Mouse (Mus musculus): ENCODE results near the gene Pdp2.

Pdp2 gene

GRCm38 (mm10) chr8:104597656-104598055 is 6.4 kb downstream of the Pdp2 start:
- no peak for DNase-seq (ENCODE audit: low spot score in 2 of 2)

DNA sequence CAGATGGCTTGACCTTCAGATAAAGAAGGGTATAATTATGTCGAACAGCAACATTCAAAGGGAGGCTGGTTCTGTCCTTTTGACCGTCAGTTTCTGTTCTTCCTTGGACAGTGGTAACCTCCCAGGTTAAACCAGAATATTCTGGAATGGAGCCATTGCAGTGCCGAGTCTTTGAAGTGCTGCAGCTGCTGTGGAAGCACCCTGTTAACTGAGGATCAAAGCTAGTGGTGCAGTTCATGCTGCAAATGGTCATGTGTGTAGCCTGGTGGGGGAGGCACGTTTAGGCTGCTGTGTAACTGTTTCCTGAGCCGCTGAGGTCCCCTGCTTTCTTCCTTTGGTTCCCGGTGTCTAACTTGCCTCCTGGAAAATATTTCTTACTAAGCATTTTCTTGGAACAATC is 7.2 kb downstream of the Pdp2 start:
- no peak for DNase-seq (ENCODE audit: low spot score in 2 of 2)

DNA sequence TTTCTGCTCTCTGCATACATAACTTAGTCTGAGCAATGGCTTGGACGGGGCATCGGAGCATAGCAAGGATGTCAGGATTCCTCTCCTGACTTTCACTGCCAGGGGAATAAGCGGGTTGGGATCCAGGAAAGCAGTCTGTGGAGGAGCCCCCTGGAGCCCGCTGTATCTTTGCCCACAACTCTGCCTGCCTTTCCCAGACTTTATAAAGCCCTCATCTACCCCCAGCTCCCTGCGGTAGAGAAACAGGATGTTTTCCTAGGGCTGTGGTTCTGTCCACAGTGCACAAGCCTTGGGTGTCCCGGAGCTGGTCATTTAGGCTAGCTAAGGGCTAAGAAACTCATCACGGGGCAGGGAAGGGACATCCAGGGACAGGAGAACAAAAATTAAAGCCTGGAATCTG is 10.1 kb downstream of the Pdp2 start:
- no peak for DNase-seq (ENCODE audit: low spot score in 2 of 2)

- no peak for DNase-seq (ENCODE audit: low spot score in 2 of 2)
Observed at GRCm38 (mm10) chr8:104601941-104602371, 10.7 kb downstream of the Pdp2 start.

DNA sequence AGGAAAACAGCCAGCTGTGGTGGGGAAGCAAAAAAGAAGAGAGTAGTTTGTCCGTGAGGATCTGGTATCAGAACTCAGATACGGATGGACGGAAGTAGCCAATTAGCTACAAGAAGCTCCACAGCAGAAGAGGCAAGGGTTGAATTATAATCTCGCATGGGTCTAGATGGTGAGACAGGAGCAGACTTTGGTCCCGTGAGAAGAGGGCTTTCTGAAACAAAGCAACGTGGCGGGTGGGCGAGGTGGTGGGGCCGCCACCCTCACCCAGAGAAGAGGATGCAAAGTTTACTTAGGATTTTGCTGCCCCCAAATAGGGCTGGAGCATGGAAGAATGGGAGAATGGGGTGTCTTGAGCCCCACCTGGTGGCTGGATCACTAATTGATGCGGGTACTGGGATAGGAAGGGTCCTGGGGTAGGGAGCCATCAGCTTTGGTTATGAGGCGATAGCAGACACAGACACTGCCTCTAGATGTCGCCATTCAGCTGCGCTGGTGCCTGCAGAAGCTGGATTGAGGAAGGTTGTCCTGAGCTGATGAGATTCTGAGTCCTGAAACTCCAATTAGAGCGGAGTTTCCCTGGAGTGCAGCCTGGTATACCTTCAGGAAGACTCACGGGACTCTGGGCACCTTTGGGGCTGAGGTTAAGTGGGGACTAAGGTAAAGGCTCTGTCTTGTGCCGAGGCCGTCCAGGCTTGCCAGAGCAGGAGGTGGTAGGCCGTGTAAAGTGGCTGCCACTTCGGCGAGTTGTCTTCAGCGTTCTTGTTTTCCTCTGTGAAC is 11.4 kb downstream of the Pdp2 start:
- peak; percentile 52 to 76 for DNase-seq (ENCODE audit: low spot score in 2 of 2)

GRCm38 (mm10) chr8:104603245-104603593 is 12.0 kb downstream of the Pdp2 start:
- no peak for DNase-seq (ENCODE audit: low spot score in 2 of 2)

GRCm38 (mm10) chr8:104606329-104606728 is 15.1 kb downstream of the Pdp2 start:
- no peak for DNase-seq (ENCODE audit: low spot score in 2 of 2)

GRCm38 (mm10) chr8:104607944-104608343 is 16.7 kb downstream of the Pdp2 start:
- no peak for DNase-seq (ENCODE audit: low spot score in 2 of 2)

GRCm38 (mm10) chr8:104609222-104609621 is 18.0 kb downstream of the Pdp2 start:
- no peak for DNase-seq (ENCODE audit: low spot score in 2 of 2)

GRCm38 (mm10) chr8:104610185-104610766 is 19.0 kb downstream of the Pdp2 start:
- DNase-seq (ENCODE audit: low spot score in 2 of 2) = no peak

DNA sequence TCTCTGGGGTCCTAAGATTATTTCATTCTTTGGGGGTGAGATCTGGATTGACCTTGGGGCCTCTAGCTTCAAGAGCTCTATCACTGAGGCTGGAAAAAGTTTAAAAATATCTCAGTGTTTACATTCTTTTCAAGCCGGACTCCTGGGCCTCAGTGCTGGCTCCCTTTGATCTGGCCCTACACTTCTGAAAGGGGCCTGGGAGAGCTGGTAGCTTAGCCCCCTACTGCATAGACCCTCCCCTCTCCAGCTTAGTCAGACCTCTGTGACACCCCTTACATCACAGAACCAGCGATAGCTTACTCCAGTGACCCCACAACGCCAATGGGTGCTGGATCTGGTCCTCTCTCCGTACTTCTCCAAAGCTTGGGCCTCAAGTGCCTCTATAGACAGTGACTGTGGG is 20.4 kb downstream of the Pdp2 start:
- no peak for DNase-seq (ENCODE audit: low spot score in 2 of 2)

DNA sequence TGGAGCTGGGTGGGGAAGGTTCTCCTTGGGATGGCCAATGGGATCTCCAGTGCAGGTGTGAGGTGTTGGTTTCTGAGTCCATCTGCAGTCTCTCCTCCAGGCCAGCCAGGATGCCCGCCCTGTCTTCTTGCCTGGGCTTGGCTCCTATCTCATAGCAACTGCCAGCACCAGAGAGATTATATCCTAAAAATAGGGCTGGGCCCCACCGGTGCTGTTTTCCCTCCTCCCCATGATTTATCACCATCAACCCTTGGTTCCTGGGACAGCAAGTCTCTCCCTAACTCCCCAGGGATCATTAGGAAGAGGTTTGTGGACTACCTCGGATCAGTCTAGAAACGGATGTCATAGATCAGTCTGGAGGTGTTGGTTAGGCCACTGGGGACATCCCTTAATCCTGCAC is 21.9 kb downstream of the Pdp2 start:
- DNase-seq (ENCODE audit: low spot score in 2 of 2) = no peak

GRCm38 (mm10) chr8:104620765-104621164 is 29.5 kb downstream of the Pdp2 start:
- no peak for DNase-seq (ENCODE audit: low spot score in 2 of 2)

GRCm38 (mm10) chr8:104624161-104624560 is 32.9 kb downstream of the Pdp2 start, which contains the start of gene Cdh16:
Gene Cdh16 (minus strand): TSS chr8:104624396.
- no peak for DNase-seq (ENCODE audit: low spot score in 2 of 2)

DNA sequence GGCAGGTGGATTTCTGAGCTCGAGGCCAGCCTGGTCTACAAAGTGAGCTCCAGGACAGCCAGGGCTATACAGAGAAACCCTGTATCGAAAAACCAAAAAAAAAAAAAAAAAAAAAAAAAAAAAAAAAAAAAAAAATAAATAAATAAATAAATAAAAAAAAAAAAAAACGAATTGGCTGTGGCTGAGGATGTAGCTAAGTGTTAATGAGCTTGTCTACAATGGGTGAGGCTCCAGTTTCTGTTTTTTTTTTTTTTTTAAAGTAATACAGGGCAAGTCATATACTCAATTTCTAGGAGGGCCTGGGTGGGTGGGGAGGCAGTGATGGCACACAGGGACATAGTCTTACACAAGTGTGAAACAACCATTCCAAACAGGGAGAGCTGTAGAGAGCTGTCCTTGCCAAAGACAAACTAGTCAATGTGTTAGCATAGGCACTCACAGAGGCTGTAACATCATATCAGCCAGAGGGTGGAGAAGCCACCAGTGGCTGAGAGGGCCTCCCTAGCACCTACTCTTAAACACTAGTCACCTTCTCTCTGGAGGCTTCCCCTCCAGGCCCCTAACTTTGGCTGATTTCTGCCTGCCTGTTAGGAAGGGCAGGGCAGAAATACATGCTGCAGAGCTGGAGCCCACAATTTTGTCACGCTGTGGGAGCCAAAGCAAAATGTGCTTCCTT is 36.0 kb downstream of the Pdp2 start:
- DNase-seq (ENCODE audit: low spot score in 2 of 2) = no peak

DNA sequence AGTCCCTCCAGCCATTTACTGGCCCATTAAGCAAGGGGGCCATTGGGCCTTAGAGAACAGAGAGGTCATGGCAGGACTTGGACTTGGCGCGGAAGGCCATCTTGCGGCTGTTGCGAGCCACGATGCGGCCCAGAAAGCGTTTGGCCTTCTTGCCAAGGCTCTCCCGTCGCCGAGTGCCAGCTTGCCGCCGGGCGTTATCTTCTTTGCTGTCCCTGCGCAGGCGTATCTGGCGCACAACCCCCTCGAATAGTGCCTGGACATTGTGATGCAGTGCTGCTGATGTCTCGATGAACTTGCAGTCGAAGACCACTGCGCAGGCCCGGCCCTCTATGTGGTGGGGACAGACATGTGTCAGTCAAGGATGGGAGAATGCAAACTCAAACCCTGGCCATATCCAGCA is 37.2 kb downstream of the Pdp2 start:
- no peak for DNase-seq (ENCODE audit: low spot score in 2 of 2)

DNA sequence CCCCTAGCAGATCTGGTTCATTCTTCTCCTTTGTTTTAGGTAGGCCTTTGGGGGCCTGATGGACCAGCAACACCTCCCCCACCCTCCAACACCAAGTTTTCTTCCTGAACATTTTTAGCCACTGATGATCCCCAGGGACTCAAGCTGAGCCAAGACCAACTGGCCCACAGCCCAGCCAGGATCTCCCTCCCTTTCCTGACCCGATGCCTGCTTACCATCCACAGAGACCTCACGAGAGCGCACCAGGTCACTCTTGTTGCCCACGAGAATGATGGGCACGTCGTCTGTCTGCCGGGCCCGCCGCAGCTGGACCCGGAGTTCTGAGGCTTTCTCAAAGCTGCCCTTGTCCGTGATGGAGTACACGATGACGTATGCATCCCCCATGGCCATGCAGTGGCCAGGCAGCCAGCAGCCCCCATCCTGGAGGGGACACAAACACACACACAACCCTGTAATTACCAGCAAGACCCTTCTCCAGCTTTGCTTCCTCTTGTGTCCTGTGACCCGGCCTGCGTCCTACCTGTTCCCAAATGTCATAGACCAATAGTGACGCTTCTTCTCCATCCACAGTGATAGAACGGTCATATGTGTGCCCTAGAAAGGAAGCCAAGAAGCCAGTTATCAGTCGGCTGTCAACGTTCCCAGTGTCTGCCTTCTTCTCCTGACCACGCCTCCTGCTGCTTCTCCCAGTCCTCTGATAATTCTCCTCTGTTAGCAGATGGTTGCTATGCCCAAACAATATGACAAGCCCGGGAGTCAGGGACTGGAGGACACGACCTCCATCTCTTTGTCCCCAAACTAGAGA is 38.3 kb downstream of the Pdp2 start:
- DNase-seq (ENCODE audit: low spot score in 2 of 2) = no peak

- no peak for DNase-seq (ENCODE audit: low spot score in 2 of 2)
Observed at GRCm38 (mm10) chr8:104630111-104630479, 38.8 kb downstream of the Pdp2 start.

- DNase-seq (ENCODE audit: low spot score in 2 of 2) = no peak
Observed at GRCm38 (mm10) chr8:104630574-104630973, 39.3 kb downstream of the Pdp2 start.

- DNase-seq (ENCODE audit: low spot score in 2 of 2) = peak; percentile 26 to 30
Observed at GRCm38 (mm10) chr8:104630981-104631663, 39.9 kb downstream of the Pdp2 start, which contains the start of gene Rrad. Gene Rrad (minus strand): TSS chr8:104631327.

DNA sequence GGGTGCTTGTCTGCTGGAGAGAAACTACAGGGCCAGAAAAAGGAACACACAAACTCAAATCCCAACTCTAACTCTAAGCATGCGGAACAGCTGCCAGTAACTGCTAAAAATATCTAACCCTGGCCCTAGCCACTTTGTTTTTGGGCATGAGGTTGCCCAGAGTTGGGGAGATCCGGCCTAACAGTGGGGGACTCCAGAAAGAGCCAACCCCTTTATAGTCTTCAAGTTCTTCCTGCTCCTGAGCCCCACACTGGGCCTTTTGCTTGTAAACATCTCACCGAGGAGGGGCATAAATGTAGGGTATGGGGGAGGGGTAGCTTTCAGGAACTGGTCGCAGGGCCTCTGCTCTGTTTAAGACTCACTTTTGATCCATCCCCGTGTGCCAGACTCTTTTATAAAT is 40.7 kb downstream of the Pdp2 start:
- no peak for DNase-seq (ENCODE audit: low spot score in 2 of 2)

DNA sequence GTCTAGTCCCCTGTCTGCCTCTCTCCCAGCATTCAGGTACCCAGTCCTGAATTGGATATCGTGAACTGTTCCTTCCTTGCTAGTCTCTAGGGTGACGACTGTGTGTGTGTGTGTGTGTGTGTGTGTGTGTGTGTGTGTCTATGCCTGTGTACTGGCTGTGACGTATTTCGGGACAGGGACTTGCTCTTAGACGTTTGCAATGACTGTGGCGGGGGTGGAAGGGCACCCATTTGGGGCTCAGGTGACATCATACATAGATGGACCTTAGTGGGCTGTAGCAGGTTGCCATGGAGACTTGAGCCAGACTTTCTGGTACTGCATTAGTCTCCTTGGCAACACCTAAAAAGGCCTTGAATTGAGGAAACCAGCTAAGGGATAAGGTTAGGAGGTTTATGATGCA is 41.2 kb downstream of the Pdp2 start:
- DNase-seq (ENCODE audit: low spot score in 2 of 2) = no peak

Data from urinary bladder, adult 18-20 months (tissue).